Mouse (Mus musculus) hindbrain, embryonic 16.5 days (tissue): ENCODE data around the gene Trio. TPM values are rescaled to one million over a fixed set of nuclear protein-coding genes. Genes with fewer than 3 reads are reported as not detected.

Experiments used
- ATAC-seq: fragments of 200-750 bp; cut with Nextera tagmentation; 2 replicates; pipeline ENCODE4 v1.8.0; 2017; ENCODE audit warnings: moderate TSS enrichment, moderate library complexity
- H3K27ac ChIP-seq: fragments of 300-500 bp; sonication (generic); 2 replicates; pipeline ENCODE4 v1.5.1; 2014; ENCODE audit warnings: low read depth, mild to moderate bottlenecking, control low read depth, low read length, moderate library complexity
- H3K27me3 ChIP-seq: fragments of 300-500 bp; sonication (generic); replicated peaks from 2 replicates; pipeline ENCODE4 v1.6.1; 2014; ENCODE audit warnings: low read length; ENCODE audit not compliant: control insufficient read depth, insufficient read depth
- H3K36me3 ChIP-seq: fragments of 300-500 bp; sonication (generic); 2 replicates; pipeline ENCODE4 v1.6.1; 2014; ENCODE audit warnings: mild to moderate bottlenecking, low read length, moderate library complexity, mixed read lengths; ENCODE audit not compliant: control insufficient read depth, insufficient read depth
- H3K4me1 ChIP-seq: fragments of 300-500 bp; sonication (generic); 2 replicates; pipeline ENCODE4 v1.6.1; 2014; ENCODE audit warnings: low read depth, low read length; ENCODE audit not compliant: control insufficient read depth, insufficient read depth
- H3K4me2 ChIP-seq: fragments of 300-500 bp; sonication (generic); 2 replicates; pipeline ENCODE4 v1.6.1; 2014; ENCODE audit warnings: mild to moderate bottlenecking, low read length, control low read depth, moderate library complexity
- H3K4me3 ChIP-seq: fragments of 300-500 bp; sonication (generic); 2 replicates; pipeline ENCODE4 v1.5.1; 2014; ENCODE audit warnings: mild to moderate bottlenecking, low read length, control low read depth, moderate library complexity
- H3K9ac ChIP-seq: fragments of 300-500 bp; sonication (generic); 2 replicates; pipeline ENCODE4 v1.6.1; 2014; ENCODE audit warnings: low read depth, mild to moderate bottlenecking, control low read depth, low read length, moderate library complexity
- H3K9me3 ChIP-seq: fragments of 300-500 bp; sonication (generic); 2 replicates; pipeline ENCODE4 v1.6.1; 2014; ENCODE audit warnings: mild to moderate bottlenecking, low read length, moderate library complexity; ENCODE audit not compliant: control insufficient read depth
- WGBS: fragments of 180-500 bp; shearing (Covaris S2); extraction: QIAGEN DNeasy Blood & Tissue Kit; methylation state at CpG from one replicate; pipeline ENCODE4 v1.1.7; 2014; 5-methylcytosine and 5-hydroxymethylcytosine counted together
- polyA plus RNA-seq: library from polyadenylated mRNA; unstranded; fragments of >200 nt; fragmentation: Nextera tagmentation; extraction: Ambion mirVana; gene quantifications from 2 replicates; pipeline ENCODE4 v1.2.1, GENCODE M21; 2015

Trio gene
- polyA plus RNA-seq, 1 experiment from 2014 or later: 31.1 TPM

GRCm38 (mm10) chr15:27918798-27919197 is 106.8 kb downstream of the Trio start:
- Histone ChIP-seq H3K9me3 (no peaks in the 10 kb centered on the region), H3K27me3 (no peaks in the 10 kb centered on the region), H3K36me3 (no peaks in the 10 kb centered on the region), H3K27ac (no peak overlapping the region), H3K4me3 (no peak overlapping the region), H3K4me2 (no peak overlapping the region), H3K4me1 (peaks cover 21% of the 10 kb centered on the region), H3K9ac (no peak overlapping the region)
- no peak for ATAC-seq
- WGBS: 82% methylated on average over 9 of the region's 9 CpGs

DNA sequence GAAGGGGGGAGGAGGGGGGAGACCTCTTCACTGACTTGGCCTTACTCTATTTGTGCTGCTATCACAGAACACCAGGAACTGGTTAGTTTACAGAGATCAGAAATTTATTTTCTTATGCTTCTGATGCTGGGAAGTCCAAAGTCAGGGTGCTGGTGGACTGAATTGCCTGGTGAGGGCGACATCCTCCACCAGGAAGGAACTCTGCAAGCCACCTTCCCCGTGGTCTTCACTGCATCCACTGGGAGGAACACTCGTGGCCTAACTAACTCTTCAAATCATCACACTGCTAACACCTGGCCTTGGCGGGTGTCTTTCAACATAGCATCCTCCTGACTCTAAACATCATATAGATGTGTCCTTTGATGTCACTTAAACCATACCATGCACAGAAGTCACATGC is 109.4 kb downstream of the Trio start:
- Histone ChIP-seq H3K27me3 (no peaks in the 10 kb centered on the region), H3K36me3 (no peaks in the 10 kb centered on the region), H3K4me3 (no peak overlapping the region), H3K27ac (no peak overlapping the region), H3K4me2 (no peak overlapping the region), H3K4me1 (peaks cover 10% of the 10 kb centered on the region), H3K9ac (no peak overlapping the region), H3K9me3 (no peaks in the 10 kb centered on the region)
- WGBS: 41% methylated on average over 4 of the region's 4 CpGs
- ATAC-seq: no peak

DNA sequence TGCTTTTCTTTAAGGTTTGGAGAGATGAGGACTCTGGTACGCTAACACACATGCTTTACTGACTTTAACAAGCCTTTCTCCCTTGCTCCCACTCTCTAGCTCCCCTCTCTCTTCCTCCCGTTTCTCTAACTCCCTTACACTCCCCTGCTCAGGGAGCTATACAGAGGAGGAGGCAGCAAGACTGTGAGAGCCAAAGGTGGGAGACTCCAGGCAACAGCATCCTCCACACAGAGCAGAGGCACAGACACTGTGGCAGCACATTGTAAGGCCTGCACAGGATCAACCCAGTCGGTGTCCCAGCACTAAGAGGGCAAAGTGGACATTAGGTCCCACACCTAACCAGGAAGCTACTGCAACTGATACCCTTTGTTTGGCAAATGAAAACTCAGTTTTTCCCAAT is 112.6 kb downstream of the Trio start:
- Histone ChIP-seq H3K4me1 (no peaks in the 10 kb centered on the region), H3K9me3 (no peaks in the 10 kb centered on the region), H3K4me3 (no peak overlapping the region), H3K9ac (no peak overlapping the region), H3K27ac (no peak overlapping the region), H3K4me2 (no peak overlapping the region), H3K27me3 (no peaks in the 10 kb centered on the region), H3K36me3 (no peaks in the 10 kb centered on the region)
- 72% methylated on average over 3 of the region's 3 CpGs for WGBS
- ATAC-seq: no peak

- Histone ChIP-seq H3K9me3 (no peaks in the 10 kb centered on the region), H3K27ac (no peak overlapping the region), H3K27me3 (no peaks in the 10 kb centered on the region), H3K4me2 (no peak overlapping the region), H3K4me1 (peaks cover 5% of the 10 kb centered on the region; the same call in 1 of the 2 replicates), H3K36me3 (no peaks in the 10 kb centered on the region), H3K9ac (no peak overlapping the region), H3K4me3 (no peak overlapping the region)
- 0 out of 2 replicates have a peak, but pooled peaks have one; percentile 9 for ATAC-seq
- 93% methylated on average over 9 of the region's 9 CpGs for WGBS
Observed at GRCm38 (mm10) chr15:27911196-27911595, 114.5 kb downstream of the Trio start.

DNA sequence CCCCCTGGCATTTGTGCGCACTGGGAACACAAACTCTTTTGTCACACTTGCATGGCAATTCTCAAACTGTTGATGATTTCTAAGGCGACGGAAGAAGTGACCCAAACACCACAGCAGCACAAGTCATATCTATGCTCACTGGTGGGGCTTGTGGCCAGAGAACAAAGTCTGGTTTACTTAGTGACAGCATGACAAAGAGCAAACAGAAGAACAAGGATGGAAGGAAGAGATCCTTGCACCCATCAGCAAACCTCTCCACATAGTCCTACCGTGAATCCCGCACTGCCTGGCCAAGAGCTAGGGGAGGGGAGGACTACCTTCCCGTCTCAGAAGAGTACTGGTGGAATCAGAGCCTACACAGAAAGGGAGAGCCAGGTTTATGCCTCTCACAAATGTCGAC is 115.5 kb downstream of the Trio start:
- Histone ChIP-seq H3K9ac (no peak overlapping the region), H3K36me3 (no peaks in the 10 kb centered on the region), H3K4me1 (peaks cover 6% of the 10 kb centered on the region; the same call in 1 of the 2 replicates), H3K4me3 (no peak overlapping the region), H3K27me3 (no peaks in the 10 kb centered on the region), H3K27ac (no peak overlapping the region), H3K9me3 (no peaks in the 10 kb centered on the region), H3K4me2 (no peak overlapping the region)
- 85% methylated on average over 7 of the region's 7 CpGs for WGBS
- ATAC-seq: no peak

GRCm38 (mm10) chr15:27907649-27908048 is 118.0 kb downstream of the Trio start:
- Histone ChIP-seq H3K4me2 (no peak overlapping the region), H3K4me1 (peaks cover 6% of the 10 kb centered on the region; the same call in 1 of the 2 replicates), H3K9me3 (no peaks in the 10 kb centered on the region), H3K4me3 (no peak overlapping the region), H3K27ac (no peak overlapping the region), H3K9ac (no peak overlapping the region), H3K27me3 (no peaks in the 10 kb centered on the region), H3K36me3 (no peaks in the 10 kb centered on the region)
- WGBS: 48% methylated on average over 5 of the region's 5 CpGs
- ATAC-seq: no peak

- no peak overlapping the region for H3K27ac ChIP-seq
- 0 out of 2 replicates have a peak, but pooled peaks have one; percentile 21 for ATAC-seq
- H3K4me3 ChIP-seq: no peak overlapping the region
- no peaks in the 10 kb centered on the region for H3K27me3 ChIP-seq
- 51% methylated on average over 4 of the region's 4 CpGs for WGBS
- H3K9me3 ChIP-seq: no peaks in the 10 kb centered on the region
- peaks cover 6% of the 10 kb centered on the region; the same call in 1 of the 2 replicates for H3K4me1 ChIP-seq
- H3K9ac ChIP-seq: no peak overlapping the region
- no peaks in the 10 kb centered on the region for H3K36me3 ChIP-seq
- no peak overlapping the region for H3K4me2 ChIP-seq
Observed at GRCm38 (mm10) chr15:27906409-27906808, 119.2 kb downstream of the Trio start.

DNA sequence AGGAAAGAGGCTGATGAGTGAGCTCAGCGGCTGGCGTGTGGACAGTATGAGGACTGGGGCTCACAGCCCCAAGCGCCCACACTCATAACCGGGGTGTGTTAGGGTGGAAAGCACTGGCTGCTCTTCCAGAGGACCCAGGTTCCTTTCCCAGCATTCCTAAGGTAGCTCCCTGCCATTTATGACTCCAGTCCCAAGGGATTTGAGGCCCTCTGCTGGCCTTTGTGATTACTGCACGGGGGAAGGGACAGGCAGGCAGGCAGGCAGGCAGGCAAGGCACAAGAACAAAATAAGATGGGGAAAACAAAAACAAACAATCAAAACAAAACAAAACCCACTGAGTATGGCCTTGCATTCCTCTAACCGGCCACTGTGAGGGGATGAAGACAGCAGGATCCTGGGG is 120.3 kb downstream of the Trio start:
- Histone ChIP-seq H3K27me3 (no peaks in the 10 kb centered on the region), H3K4me2 (no peak overlapping the region), H3K9ac (no peak overlapping the region), H3K36me3 (peaks cover 7% of the 10 kb centered on the region), H3K4me1 (peaks cover 6% of the 10 kb centered on the region; the same call in 1 of the 2 replicates), H3K4me3 (no peak overlapping the region), H3K9me3 (no peaks in the 10 kb centered on the region), H3K27ac (no peak overlapping the region)
- ATAC-seq: peak; percentile 43; the same call in 1 of the 2 replicates
- 75% methylated on average over 6 of the region's 6 CpGs for WGBS

DNA sequence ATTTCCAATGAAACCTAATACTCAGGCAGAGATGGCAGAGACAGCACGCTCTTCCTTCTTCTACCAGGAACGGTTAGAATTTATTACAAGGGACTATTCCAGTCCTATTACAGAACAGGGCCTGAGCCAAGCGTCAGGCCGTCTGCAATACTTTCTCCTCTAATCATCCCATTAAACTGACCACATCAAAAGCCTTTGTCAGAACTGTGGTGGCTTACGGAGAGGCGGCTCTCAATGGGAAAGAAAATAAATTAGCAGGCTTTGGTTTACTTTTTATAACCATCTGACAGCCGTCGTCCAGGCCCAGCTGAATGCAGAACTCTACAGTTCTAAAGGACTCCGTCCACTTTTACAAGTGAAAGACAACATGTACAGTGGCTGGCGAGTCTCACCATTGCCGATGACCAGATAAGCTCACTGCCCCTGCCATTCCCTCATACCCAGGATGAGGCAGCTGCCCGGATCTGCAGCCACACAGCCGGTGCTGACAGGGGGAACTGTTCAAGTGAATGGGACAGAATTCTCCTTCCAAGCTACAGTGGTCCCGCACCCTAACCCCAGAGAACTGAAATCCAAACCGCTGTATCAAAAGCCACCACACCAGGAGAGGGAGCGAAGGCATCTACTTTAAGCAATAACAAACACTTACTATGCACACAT is 121.2 kb downstream of the Trio start:
- peaks cover 6% of the 10 kb centered on the region; the same call in 1 of the 2 replicates for H3K4me1 ChIP-seq
- H3K27me3 ChIP-seq: no peaks in the 10 kb centered on the region
- no peak overlapping the region for H3K27ac ChIP-seq
- no peak overlapping the region for H3K9ac ChIP-seq
- no peak for ATAC-seq
- peaks cover 10% of the 10 kb centered on the region for H3K36me3 ChIP-seq
- no peak overlapping the region for H3K4me2 ChIP-seq
- H3K9me3 ChIP-seq: no peaks in the 10 kb centered on the region
- 67% methylated on average over 16 of the region's 16 CpGs for WGBS
- H3K4me3 ChIP-seq: no peak overlapping the region
